Mouse (Mus musculus) limb, embryonic 15.5 days (tissue): ENCODE measurements around the gene Abr. TPM values are rescaled to one million over a fixed set of nuclear protein-coding genes. Genes with fewer than 3 reads are reported as not detected.

ENCODE experiments used
- ATAC-seq: fragments of 200-750 bp; cut with Nextera tagmentation; 2 replicates; pipeline ENCODE4 v1.8.0; 2017; ENCODE audit warnings: low read depth, moderate TSS enrichment; ENCODE audit not compliant: insufficient number of reproducible peaks, low FRiP score, low TSS enrichment
- H3K27ac ChIP-seq: fragments of 300-500 bp; sonication (generic); 2 replicates; pipeline ENCODE4 v1.5.1; 2015; ENCODE audit warnings: moderate library complexity, mild to moderate bottlenecking, inconsistent platforms
- H3K27me3 ChIP-seq: fragments of 300-500 bp; sonication (generic); 2 replicates; pipeline ENCODE4 v1.6.1; 2015; ENCODE audit warnings: inconsistent platforms
- H3K36me3 ChIP-seq: fragments of 300-500 bp; sonication (generic); 2 replicates; pipeline ENCODE4 v1.6.1; 2015; ENCODE audit warnings: inconsistent platforms
- H3K4me1 ChIP-seq: fragments of 300-500 bp; sonication (generic); 2 replicates; pipeline ENCODE4 v1.6.1; 2015; ENCODE audit warnings: inconsistent platforms
- H3K4me2 ChIP-seq: fragments of 300-500 bp; sonication (generic); 2 replicates; pipeline ENCODE4 v1.6.1; 2015; ENCODE audit warnings: mild to moderate bottlenecking, inconsistent platforms
- H3K4me3 ChIP-seq: fragments of 300-500 bp; sonication (generic); 2 replicates; pipeline ENCODE4 v1.5.1; 2015; ENCODE audit warnings: mild to moderate bottlenecking, inconsistent platforms
- H3K9ac ChIP-seq: fragments of 300-500 bp; sonication (generic); 2 replicates; pipeline ENCODE4 v1.6.1; 2015; ENCODE audit warnings: inconsistent platforms
- H3K9me3 ChIP-seq: fragments of 300-500 bp; sonication (generic); 2 replicates; pipeline ENCODE4 v1.6.1; 2016; ENCODE audit warnings: inconsistent platforms
- WGBS: fragments of 180-500 bp; shearing (Covaris S2); methylation state at CpG from one replicate; pipeline ENCODE4 v1.1.7; 2015; 5-methylcytosine and 5-hydroxymethylcytosine counted together
- polyA plus RNA-seq: library from polyadenylated mRNA; unstranded; fragments of >200 nt; fragmentation: Nextera tagmentation; extraction: Ambion mirVana; gene quantifications from 2 replicates; pipeline ENCODE4 v1.2.1, GENCODE M21; 2015

Gene Abr
- polyA plus RNA-seq, 1 experiment from 2014 or later, result 31.9 TPM

GRCm38 (mm10) chr11:76548153-76548721 is 73.9 kb downstream of the Abr start:
- no peaks in the 10 kb centered on the region for H3K9me3 ChIP-seq
- no peak overlapping the region for H3K4me3 ChIP-seq
- H3K4me1 ChIP-seq, result no peaks in the 10 kb centered on the region
- no peaks in the 10 kb centered on the region for H3K27me3 ChIP-seq
- no peak overlapping the region for H3K27ac ChIP-seq
- 76% methylated on average over 4 of the region's 4 CpGs for WGBS
- no peaks in the 10 kb centered on the region for H3K36me3 ChIP-seq
- no peak for ATAC-seq
- H3K4me2 ChIP-seq, result no peak overlapping the region
- H3K9ac ChIP-seq, result no peak overlapping the region

- Histone ChIP-seq H3K36me3 (no peaks in the 10 kb centered on the region), H3K4me3 (no peak overlapping the region), H3K27me3 (no peaks in the 10 kb centered on the region), H3K4me2 (no peak overlapping the region), H3K4me1 (no peaks in the 10 kb centered on the region), H3K27ac (no peak overlapping the region), H3K9me3 (no peaks in the 10 kb centered on the region), H3K9ac (no peak overlapping the region)
- no peak for ATAC-seq
- 62% methylated on average over 5 of the region's 5 CpGs for WGBS
Measured at GRCm38 (mm10) chr11:76547420-76547819, 74.7 kb downstream of the Abr start.

- no peaks in the 10 kb centered on the region for H3K36me3 ChIP-seq
- H3K27ac ChIP-seq, result no peak overlapping the region
- H3K4me1 ChIP-seq, result no peaks in the 10 kb centered on the region
- no peaks in the 10 kb centered on the region for H3K27me3 ChIP-seq
- H3K9me3 ChIP-seq, result no peaks in the 10 kb centered on the region
- no peak overlapping the region for H3K4me3 ChIP-seq
- no peak for ATAC-seq
- H3K9ac ChIP-seq, result no peak overlapping the region
- no peak overlapping the region for H3K4me2 ChIP-seq
- WGBS, result 61% methylated on average over 4 of the region's 4 CpGs
Measured at GRCm38 (mm10) chr11:76546431-76546830, 75.7 kb downstream of the Abr start.

- no peak overlapping the region for H3K27ac ChIP-seq
- WGBS, result 78% methylated on average over 5 of the region's 5 CpGs
Measured at GRCm38 (mm10) chr11:76543300-76543699, 78.8 kb downstream of the Abr start.

GRCm38 (mm10) chr11:76540973-76541372 is 81.1 kb downstream of the Abr start:
- Histone ChIP-seq H3K4me1 (no peaks in the 10 kb centered on the region), H3K27me3 (no peaks in the 10 kb centered on the region), H3K27ac (no peak overlapping the region), H3K36me3 (no peaks in the 10 kb centered on the region), H3K9me3 (no peaks in the 10 kb centered on the region), H3K4me3 (no peak overlapping the region), H3K4me2 (no peak overlapping the region), H3K9ac (no peak overlapping the region)
- no peak for ATAC-seq
- 40% methylated on average over 1 of the region's 1 CpGs for WGBS

More at GRCm38 (mm10) chr11:76543300-76543699, 78.8 kb downstream of the Abr start:
- Histone ChIP-seq H3K9me3 (no peaks in the 10 kb centered on the region), H3K4me1 (no peaks in the 10 kb centered on the region), H3K9ac (no peak overlapping the region), H3K4me2 (no peak overlapping the region), H3K27me3 (no peaks in the 10 kb centered on the region), H3K36me3 (no peaks in the 10 kb centered on the region), H3K4me3 (no peak overlapping the region)
- ATAC-seq, result no peak

GRCm38 (mm10) chr11:76537401-76537800 is 84.7 kb downstream of the Abr start:
- H3K4me2 ChIP-seq, result no peak overlapping the region
- no peaks in the 10 kb centered on the region for H3K27me3 ChIP-seq
- H3K4me3 ChIP-seq, result no peak overlapping the region
- H3K9ac ChIP-seq, result no peak overlapping the region
- no peaks in the 10 kb centered on the region for H3K9me3 ChIP-seq
- no peaks in the 10 kb centered on the region for H3K4me1 ChIP-seq
- no peak overlapping the region for H3K27ac ChIP-seq
- 84% methylated on average over 3 of the region's 3 CpGs for WGBS
- no peaks in the 10 kb centered on the region for H3K36me3 ChIP-seq
- ATAC-seq, result no peak

GRCm38 (mm10) chr11:76536576-76537354 is 85.3 kb downstream of the Abr start:
- Histone ChIP-seq H3K9me3 (no peaks in the 10 kb centered on the region), H3K4me2 (no peak overlapping the region), H3K27me3 (no peaks in the 10 kb centered on the region), H3K4me1 (no peaks in the 10 kb centered on the region), H3K36me3 (no peaks in the 10 kb centered on the region), H3K4me3 (no peak overlapping the region), H3K27ac (no peak overlapping the region), H3K9ac (no peak overlapping the region)
- no peak for ATAC-seq
- 75% methylated on average over 10 of the region's 10 CpGs for WGBS

- 86% methylated on average over 7 of the region's 7 CpGs for WGBS
- ATAC-seq, result no peak
- Histone ChIP-seq H3K4me1 (peaks cover 10% of the 10 kb centered on the region; the same call in 1 of the 2 replicates), H3K4me3 (no peak overlapping the region), H3K27me3 (no peaks in the 10 kb centered on the region), H3K4me2 (no peak overlapping the region), H3K36me3 (no peaks in the 10 kb centered on the region), H3K27ac (no peak overlapping the region), H3K9ac (no peak overlapping the region), H3K9me3 (no peaks in the 10 kb centered on the region)
Measured at GRCm38 (mm10) chr11:76532001-76532400, 90.1 kb downstream of the Abr start.

GRCm38 (mm10) chr11:76530966-76531678 is 91.0 kb downstream of the Abr start:
- WGBS, result 42% methylated on average over 7 of the region's 7 CpGs
- ATAC-seq, result no peak
- H3K4me1 ChIP-seq, result peaks cover 15% of the 10 kb centered on the region; the same call in 1 of the 2 replicates

GRCm38 (mm10) chr11:76530168-76530935 is 91.8 kb downstream of the Abr start:
- no peaks in the 10 kb centered on the region for H3K27me3 ChIP-seq
- no peak for ATAC-seq
- no peaks in the 10 kb centered on the region for H3K36me3 ChIP-seq
- peaks cover 21% of the 10 kb centered on the region for H3K4me1 ChIP-seq
- H3K27ac ChIP-seq, result no peak overlapping the region
- no peak overlapping the region for H3K9ac ChIP-seq
- no peak overlapping the region for H3K4me2 ChIP-seq
- 71% methylated on average over 15 of the region's 15 CpGs for WGBS
- H3K9me3 ChIP-seq, result no peaks in the 10 kb centered on the region
- H3K4me3 ChIP-seq, result no peak overlapping the region

More at GRCm38 (mm10) chr11:76530966-76531678, 91.0 kb downstream of the Abr start:
- H3K4me2 ChIP-seq, result no peak overlapping the region
- H3K27me3 ChIP-seq, result no peaks in the 10 kb centered on the region
- H3K9ac ChIP-seq, result no peak overlapping the region
- no peak overlapping the region for H3K4me3 ChIP-seq
- no peaks in the 10 kb centered on the region for H3K36me3 ChIP-seq
- no peaks in the 10 kb centered on the region for H3K9me3 ChIP-seq
- H3K27ac ChIP-seq, result no peak overlapping the region

- Histone ChIP-seq H3K9ac (no peak overlapping the region), H3K36me3 (no peaks in the 10 kb centered on the region), H3K4me1 (peaks cover 25% of the 10 kb centered on the region), H3K4me3 (no peak overlapping the region), H3K27me3 (no peaks in the 10 kb centered on the region), H3K9me3 (no peaks in the 10 kb centered on the region), H3K4me2 (no peak overlapping the region), H3K27ac (no peak overlapping the region)
- ATAC-seq, result no peak
- 65% methylated on average over 6 of the region's 6 CpGs for WGBS
Measured at GRCm38 (mm10) chr11:76529352-76530141, 92.6 kb downstream of the Abr start.
